Mouse (Mus musculus) olfactory bulb, adult 2 months (tissue): ENCODE results near the gene Mgea5. TPM values are rescaled to one million over a fixed set of nuclear protein-coding genes. Genes with fewer than 3 reads are reported as not detected.

Source experiments
- H3K27ac ChIP-seq: fragments of 200-500 bp; 2 replicates; pipeline ENCODE4 v1.5.1; 2012; ENCODE audit warnings: low read depth, low read length; ENCODE audit not compliant: insufficient read depth
- H3K4me1 ChIP-seq: fragments of 200-500 bp; 2 replicates; pipeline ENCODE4 v1.6.1; 2012; ENCODE audit warnings: low read length; ENCODE audit not compliant: control insufficient read depth, insufficient read depth
- H3K4me3 ChIP-seq: fragments of 200-500 bp; 2 replicates; pipeline ENCODE4 v1.5.1; 2012; ENCODE audit warnings: mild to moderate bottlenecking, low read depth, low read length, moderate library complexity; ENCODE audit not compliant: insufficient read depth
- CTCF ChIP-seq: fragments of 200-500 bp; IDR thresholded peaks from 2 replicates; pipeline ENCODE4 v1.5.1; 2012; ENCODE audit warnings: low read depth, mild to moderate bottlenecking, low read length, moderate library complexity; ENCODE audit not compliant: insufficient read depth
- POLR2A ChIP-seq: fragments of 200-500 bp; IDR thresholded peaks from 2 replicates; pipeline ENCODE4 v1.6.1; 2012; ENCODE audit warnings: mild to moderate bottlenecking, low read depth, low read length, moderate library complexity; ENCODE audit not compliant: insufficient read depth
- WGBS: fragments of 180-500 bp; shearing (Covaris S2); methylation state at CpG from one replicate; pipeline ENCODE4 v1.1.7; 2018; 5-methylcytosine and 5-hydroxymethylcytosine counted together
- polyA plus RNA-seq: library from polyadenylated mRNA; stranded (reverse); fragments of >200 nt; gene quantifications from 2 replicates; pipeline ENCODE4 v1.2.4, GENCODE M21; 2012; ENCODE audit warnings: low replicate concordance; ENCODE audit not compliant: missing spikeins, insufficient read depth, insufficient read length

Gene Mgea5
- polyA plus RNA-seq, 1 experiment, result 284 TPM

DNA sequence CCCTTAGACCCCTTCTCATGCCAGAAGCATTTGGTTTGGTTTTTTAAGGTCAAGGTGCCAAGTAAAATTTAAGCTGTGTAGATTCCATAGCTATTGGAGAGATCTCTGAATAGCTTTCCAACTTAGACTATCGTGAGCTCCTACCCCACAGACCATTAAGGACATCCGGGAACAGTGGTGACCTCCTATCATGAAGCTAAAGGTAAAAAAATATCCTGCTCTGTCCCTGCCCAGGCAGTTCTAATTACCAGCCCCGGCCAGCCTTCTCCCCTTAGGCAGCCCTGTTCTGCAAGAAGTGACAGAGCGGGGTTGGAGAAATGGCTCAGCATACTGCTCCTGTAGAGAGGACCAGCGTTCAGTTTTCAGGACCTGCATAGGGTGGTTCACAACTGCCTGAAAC lies 45.1 kb downstream of the Mgea5 start:
- peaks cover 16% of the 10 kb centered on the region for H3K4me1 ChIP-seq
- H3K27ac ChIP-seq, result no peak overlapping the region
- WGBS, result 67% methylated on average over 5 of the region's 5 CpGs
- TF ChIP-seq CTCF, result no peak
- TF ChIP-seq POLR2A, result no peak
- H3K4me3 ChIP-seq, result no peak overlapping the region

DNA sequence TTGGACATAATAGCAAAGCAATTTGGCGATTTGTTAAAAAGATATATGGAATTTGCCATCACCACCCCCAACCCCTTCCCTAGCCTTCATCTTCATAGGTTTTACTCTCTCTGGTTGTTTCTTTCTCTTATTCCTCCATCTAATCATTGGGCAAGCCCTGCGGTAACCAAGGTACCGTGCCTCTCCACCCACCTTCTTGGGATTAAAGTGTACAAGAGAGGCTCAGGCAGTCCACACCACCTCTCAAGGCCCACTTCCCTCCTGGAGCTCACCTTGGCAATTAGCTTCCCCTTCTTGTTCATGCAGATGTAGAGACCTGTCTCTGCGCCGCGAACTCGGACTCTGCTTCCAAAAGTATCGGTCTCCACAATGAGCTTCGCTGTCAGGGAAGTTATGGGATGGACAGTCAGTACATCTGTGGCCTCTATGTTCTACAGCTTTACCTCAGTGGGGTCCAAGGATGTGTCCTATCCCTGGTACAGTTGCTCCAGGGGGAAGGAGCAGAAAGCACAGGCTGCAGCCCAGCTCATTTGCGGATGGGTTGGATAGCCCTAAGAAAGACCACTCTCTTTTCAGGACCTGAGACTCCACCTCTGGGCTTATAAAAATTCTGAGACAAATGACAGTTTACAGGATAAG lies 45.7 kb downstream of the Mgea5 start:
- no peak for TF ChIP-seq POLR2A
- no peak for TF ChIP-seq CTCF
- 76% methylated on average over 10 of the region's 10 CpGs for WGBS

DNA sequence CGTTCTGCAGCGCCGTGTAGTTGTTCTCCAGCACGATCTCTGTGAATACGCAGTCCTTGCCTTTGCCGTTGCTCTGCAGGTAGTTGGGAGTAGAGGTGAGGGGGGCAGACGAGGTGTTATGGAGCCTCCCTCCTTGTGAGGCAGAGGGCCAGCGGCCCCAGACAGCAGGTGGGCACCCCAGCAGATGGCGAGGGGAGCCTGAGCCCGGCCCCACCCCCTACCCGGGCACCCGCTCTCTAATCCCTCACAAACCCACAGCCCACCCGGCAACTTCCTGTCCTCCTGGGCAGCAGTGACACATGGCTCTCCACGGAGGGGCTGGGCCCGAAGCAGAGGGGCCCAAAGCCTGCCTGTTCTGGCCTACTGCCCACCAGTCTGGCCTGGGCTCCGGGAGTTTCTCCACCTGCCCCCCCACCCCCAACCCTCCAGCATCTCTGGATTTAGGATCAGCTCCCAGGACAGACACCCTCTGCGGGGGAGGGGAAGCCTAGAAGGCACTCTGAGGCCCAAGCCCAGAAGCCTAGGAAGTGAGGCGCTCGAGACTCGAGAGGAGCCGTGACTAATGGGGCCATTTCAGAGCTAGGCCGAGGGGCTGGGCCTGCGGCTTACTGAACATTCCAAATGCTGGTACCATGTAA lies 46.3 kb downstream of the Mgea5 start:
- peaks cover 13% of the 10 kb centered on the region for H3K4me1 ChIP-seq
- no peak overlapping the region for H3K27ac ChIP-seq
- H3K4me3 ChIP-seq, result peak overlapping the region; percentile 23
- no peak for TF ChIP-seq POLR2A
- TF ChIP-seq CTCF, result no peak
- 27% methylated on average over 23 of the region's 23 CpGs for WGBS

More for the DNA sequence above, 45.7 kb downstream of the Mgea5 start:
- no peak overlapping the region for H3K4me3 ChIP-seq
- no peak overlapping the region for H3K27ac ChIP-seq
- H3K4me1 ChIP-seq, result peaks cover 16% of the 10 kb centered on the region

DNA sequence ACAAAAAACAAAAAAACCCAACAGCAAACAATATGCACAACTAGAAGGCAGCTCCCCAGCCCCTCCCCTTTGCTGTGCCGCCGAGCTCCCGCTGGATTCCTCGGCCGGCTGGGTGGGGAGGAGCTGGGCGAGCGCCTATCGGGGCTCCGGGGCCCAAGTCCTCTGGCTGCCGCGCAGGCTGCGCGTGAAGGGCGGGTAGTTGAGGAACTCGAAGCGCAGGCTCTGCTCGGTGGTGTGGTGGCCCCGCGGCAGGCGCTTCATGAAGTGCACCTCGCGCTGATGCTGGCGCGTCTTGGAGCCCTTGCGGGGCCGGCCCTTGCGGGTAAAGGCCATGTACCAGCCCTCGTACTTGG lies 46.8 kb downstream of the Mgea5 start:
- H3K27ac ChIP-seq, result no peak overlapping the region
- H3K4me3 ChIP-seq, result peak overlapping the region; percentile 23
- H3K4me1 ChIP-seq, result peaks cover 9% of the 10 kb centered on the region
- TF ChIP-seq CTCF, result no peak
- no peak for TF ChIP-seq POLR2A
- 4% methylated on average over 28 of the region's 28 CpGs for WGBS

DNA sequence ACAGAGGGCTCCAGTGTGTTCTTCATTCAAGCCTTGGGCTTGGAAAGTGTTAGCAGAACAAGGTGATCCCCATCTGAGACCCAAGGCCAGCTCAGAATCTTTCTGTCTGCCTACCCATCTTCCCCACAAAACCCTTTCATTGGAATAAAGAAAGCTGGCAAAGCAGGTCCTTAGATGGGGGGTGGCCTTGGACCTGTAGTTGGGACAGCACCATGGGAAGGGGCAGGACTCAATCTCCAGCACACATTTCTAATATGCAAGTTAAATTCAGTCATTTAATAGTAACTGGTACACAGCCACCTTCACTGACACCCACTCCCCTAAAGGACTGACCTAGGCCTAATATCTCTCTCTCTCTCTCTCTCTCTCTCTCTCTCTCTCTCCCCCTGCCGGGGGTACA lies 47.4 kb downstream of the Mgea5 start:
- WGBS, result 75% methylated on average over 1 of the region's 1 CpGs

DNA sequence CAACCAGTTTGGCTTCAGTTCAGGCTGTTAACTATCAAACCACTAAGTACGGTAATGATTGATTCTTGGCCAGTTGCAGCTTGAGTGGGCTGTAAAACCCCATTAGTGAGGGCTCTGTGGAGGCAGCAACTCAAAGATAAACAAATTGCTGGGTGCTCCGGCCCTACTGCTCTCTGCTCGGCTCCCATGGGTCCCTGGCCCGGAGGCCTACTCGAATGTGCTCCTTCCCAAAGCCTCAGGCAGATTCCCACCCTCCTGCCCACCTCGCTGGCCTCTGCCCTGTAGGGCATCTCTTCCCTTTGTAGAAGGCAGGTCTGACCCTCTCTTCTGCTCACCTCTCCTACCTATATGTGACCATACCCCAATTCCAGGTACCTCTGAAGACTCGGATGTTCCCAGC lies 48.9 kb downstream of the Mgea5 start:
- H3K4me1 ChIP-seq, result peaks cover 9% of the 10 kb centered on the region
- H3K4me3 ChIP-seq, result no peak overlapping the region
- no peak overlapping the region for H3K27ac ChIP-seq
- WGBS, result 78% methylated on average over 7 of the region's 7 CpGs
- no peak for TF ChIP-seq POLR2A
- TF ChIP-seq CTCF, result no peak

More for the DNA sequence above, 47.4 kb downstream of the Mgea5 start:
- H3K4me1 ChIP-seq, result peaks cover 9% of the 10 kb centered on the region
- no peak overlapping the region for H3K4me3 ChIP-seq
- TF ChIP-seq CTCF (no peak), POLR2A (no peak)
- no peak overlapping the region for H3K27ac ChIP-seq

DNA sequence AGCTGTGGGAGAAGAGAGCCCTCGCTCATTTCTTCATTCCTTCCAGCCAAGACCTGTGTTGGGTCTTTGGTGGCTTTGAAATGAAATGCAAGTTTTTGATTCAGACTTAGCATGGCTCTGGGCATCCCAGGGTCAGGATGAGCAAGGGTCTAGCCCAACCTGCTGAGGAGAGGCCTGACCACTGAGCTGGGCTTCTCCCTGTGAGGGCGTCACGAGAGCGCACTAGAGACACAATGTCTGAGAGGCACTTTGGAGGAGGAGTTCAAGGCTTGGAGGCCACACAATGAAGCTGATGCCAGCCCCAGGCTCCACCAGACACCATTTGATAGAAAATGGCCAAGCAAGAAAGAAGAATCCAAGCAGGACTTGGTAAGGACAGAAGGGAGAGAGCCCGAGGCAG lies 49.4 kb downstream of the Mgea5 start:
- 86% methylated on average over 5 of the region's 5 CpGs for WGBS
- no peak for TF ChIP-seq POLR2A
- Histone ChIP-seq H3K27ac (no peak overlapping the region), H3K4me1 (peaks cover 9% of the 10 kb centered on the region), H3K4me3 (no peak overlapping the region)

DNA sequence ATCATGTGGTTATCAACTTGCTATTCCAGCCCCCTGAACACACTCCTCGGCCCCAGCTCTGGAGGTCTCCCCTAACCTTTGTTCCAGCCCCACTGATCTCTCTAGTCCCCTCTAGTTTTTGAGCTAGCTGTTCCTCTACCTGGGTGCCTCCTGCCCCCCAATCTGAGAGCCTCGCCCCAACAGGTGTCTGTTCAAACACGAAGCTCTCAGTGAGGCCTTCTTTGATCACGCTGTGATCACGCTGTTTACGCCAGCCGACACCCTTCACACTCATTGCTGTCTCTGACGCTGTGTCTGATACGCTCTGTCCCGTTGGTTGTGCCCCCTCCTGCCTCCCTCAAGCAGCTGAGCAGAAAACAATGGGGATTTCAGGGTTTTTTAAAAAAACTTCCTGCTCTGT lies 50.1 kb downstream of the Mgea5 start:
- Histone ChIP-seq H3K4me1 (peaks cover 9% of the 10 kb centered on the region), H3K27ac (no peak overlapping the region), H3K4me3 (no peak overlapping the region)
- WGBS, result 50% methylated on average over 10 of the region's 10 CpGs
- TF ChIP-seq CTCF (no peak), POLR2A (no peak)

DNA sequence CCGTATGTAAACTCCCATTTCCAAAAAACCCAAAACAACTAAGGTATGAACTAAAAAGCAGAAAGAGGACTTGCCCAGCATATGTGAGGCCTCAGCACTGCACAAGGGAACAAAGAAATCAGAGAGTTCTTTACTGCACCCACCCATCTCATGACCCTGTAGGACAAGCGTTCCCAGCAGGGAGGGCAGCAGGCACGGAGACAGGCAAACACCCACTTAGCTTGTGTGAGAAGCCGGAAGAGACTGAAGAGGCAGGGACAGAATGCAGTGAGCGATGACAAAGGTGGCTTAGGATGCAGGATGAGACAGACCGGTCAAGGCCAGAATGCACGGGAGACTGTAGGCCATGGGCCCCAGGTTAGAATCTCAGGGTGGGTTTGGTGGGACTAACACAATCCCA lies 52.0 kb downstream of the Mgea5 start:
- TF ChIP-seq POLR2A (no peak), CTCF (no peak)
- 95% methylated on average over 7 of the region's 7 CpGs for WGBS
- Histone ChIP-seq H3K27ac (no peak overlapping the region), H3K4me1 (0 out of 2 replicates have a peak, but pooled peaks cover under 1% of the 10 kb centered on the region), H3K4me3 (no peak overlapping the region)

DNA sequence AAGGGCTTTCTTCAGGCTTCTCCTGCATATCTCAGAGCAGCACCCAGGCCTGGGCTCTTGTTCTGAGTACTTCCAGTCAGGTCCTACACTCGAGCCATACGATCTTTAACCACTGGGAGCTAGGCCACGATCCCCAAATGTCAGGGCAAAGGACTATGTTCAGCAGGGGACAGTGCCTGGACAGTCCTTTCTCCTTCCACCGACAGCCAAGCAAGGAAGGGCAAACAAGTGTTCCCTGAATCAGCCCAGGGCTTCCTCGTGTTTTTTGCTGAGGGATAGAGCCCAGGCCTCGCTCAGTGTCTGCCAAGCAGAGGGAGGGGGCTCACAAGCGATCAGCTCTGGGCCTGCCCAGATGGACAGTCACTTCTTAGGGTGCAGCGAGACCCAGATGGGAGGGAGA lies 53.6 kb downstream of the Mgea5 start:
- TF ChIP-seq CTCF (no peak), POLR2A (no peak)
- H3K4me1 ChIP-seq, result no peaks in the 10 kb centered on the region
- no peak overlapping the region for H3K27ac ChIP-seq
- H3K4me3 ChIP-seq, result no peak overlapping the region
- 79% methylated on average over 8 of the region's 8 CpGs for WGBS
